Mouse (Mus musculus): ENCODE results near the gene Litaf.

DNA sequence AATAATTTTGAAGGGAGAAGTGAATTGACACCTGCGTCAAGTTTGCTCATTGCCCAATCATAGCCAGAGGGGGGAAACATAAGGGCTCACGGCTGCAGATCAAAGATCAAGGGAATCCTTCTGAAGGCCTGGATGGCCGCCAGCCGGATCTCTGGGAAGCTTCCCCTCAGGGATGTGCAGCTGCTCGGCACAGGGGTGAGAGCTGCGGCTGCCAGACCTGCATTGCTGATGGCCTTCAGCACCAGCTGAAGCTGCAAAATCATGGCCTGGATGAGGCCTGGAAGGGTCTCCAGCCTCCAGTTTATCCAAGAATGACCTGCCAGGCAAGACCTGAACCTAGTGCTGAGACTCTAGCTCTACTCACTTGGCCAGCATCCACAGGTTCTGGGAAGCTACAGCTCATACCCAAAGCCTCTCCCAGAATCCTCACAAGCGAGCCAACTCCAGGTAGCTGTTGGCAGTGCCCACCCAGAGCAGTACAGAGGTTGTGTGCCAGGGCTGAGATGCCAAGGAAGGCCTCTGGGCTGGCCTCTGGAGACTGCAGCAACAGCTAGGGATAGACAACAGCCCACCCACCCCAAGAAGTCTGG is 140.3 kb downstream of the Litaf start:
- TF ChIP-seq FLI1 (IDR thresholded peaks at IDR 0.05; ENCODE audit: low read length) (no peak), GATA1 (IDR thresholded peaks at IDR 0.05; ENCODE audit: borderline replicate concordance, low read length) (no peak)
